ENCODE assay signal across 12 mouse cellular contexts in the genomic region with DNA sequence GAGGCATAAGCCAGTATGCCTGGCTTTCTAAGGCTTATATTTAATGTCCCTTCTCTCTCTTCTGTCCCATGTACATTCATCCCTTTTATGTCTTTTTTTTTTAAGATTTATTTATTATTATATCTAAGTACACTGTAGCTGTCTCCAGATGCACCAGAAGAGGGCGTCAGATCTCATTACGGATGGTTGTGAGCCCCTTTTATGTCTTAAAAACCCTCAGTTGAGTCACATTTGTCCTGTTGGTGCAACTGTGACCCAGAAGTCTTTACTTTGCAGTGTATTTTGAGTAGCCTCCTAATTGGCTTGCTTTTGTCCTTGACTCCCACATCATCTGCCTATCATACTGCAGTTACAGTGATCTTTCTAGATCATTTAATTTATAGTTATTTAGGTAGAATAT. TPM values are rescaled to one million over a fixed set of nuclear protein-coding genes. Genes with fewer than 3 reads are reported as not detected.
DNase-seq lines count a peak whose midpoint lies in the region; ATAC-seq and TF ChIP-seq lines count a peak whose summit lies in the region.
"Had no signal": no experiment of that assay in that cellular context is flagged by ENCODE, and none has a peak within 500 bp of the region (broad histone marks: within the 10 kb centered on the region; RNA-seq: fewer than 3 reads in every experiment).

No protein-coding gene starts in this region.

- DNase-seq in CH12.LX (ENCODE audit: extremely low read depth) = peak; percentile 32
- peak; percentile 12 for DNase-seq in midbrain, embryonic 11.5 days (ENCODE audit: low spot score, missing footprints)
- no peak for DNase-seq in cerebellum, adult 9-10 months
- no peak for DNase-seq in thymus, postnatal 10 days (ENCODE audit: low spot score in 2 of 2)
- DNase-seq: right cerebral cortex, adult 18-20 months; thymus, postnatal 4 days had no signal

- peak overlapping the region; percentile 89 for H3K4me2 ChIP-seq in hindbrain, embryonic 13.5 days
- H3K4me2 ChIP-seq in hindbrain, embryonic 12.5 days (replicated peaks) = no peak overlapping the region
- peak overlapping the region; percentile 89; the same call in 1 of the 2 replicates for H3K4me2 ChIP-seq in CH12.LX (ENCODE audit: insufficient read depth, low read depth, poor library complexity, severe bottlenecking)
- H3K4me2 ChIP-seq in embryonic facial prominence, embryonic 13.5 days = 0 out of 2 replicates have a peak overlapping the region, but pooled peaks have one; percentile 93
- H3K4me2 ChIP-seq in midbrain, embryonic 11.5 days = no peak overlapping the region

- no peaks in the 10 kb centered on the region for H3K9me3 ChIP-seq in hindbrain, embryonic 13.5 days
- no peaks in the 10 kb centered on the region for H3K9me3 ChIP-seq in hindbrain, embryonic 12.5 days (replicated peaks)
- H3K9me3 ChIP-seq in CH12.LX (replicated peaks; ENCODE audit: low read length) = no peaks in the 10 kb centered on the region
- no peaks in the 10 kb centered on the region for H3K9me3 ChIP-seq in embryonic facial prominence, embryonic 13.5 days
- H3K9me3 ChIP-seq in midbrain, embryonic 11.5 days (ENCODE audit: control insufficient read depth, low read length) = no peaks in the 10 kb centered on the region

- no peak for TF ChIP-seq EP300 in CH12.LX (IDR thresholded peaks at IDR 0.05; ENCODE audit: low read length)

- dilution Hi-C loops in CH12.LX (cut with MboI; ENCODE audit: extremely low pct_ligation_motif_present, extremely low pct_unique_long_range_greater_than_20kb, low sequenced_read_pairs) = no loop called here

- 49% methylated on average over 2 of the region's 2 CpGs for whole genome bisulfite sequencing in hindbrain, embryonic 13.5 days
- 57% methylated on average over 2 of the region's 2 CpGs for WGBS in hindbrain, embryonic 12.5 days
- 56% methylated on average over 2 of the region's 2 CpGs for WGBS in embryonic facial prominence, embryonic 13.5 days
- 63% methylated on average over 2 of the region's 2 CpGs for WGBS in midbrain, embryonic 11.5 days

- TF ChIP-seq RAD21 in CH12.LX (IDR thresholded peaks at IDR 0.05; ENCODE audit: low read depth, low read length) = no peak

- H3K4me1 ChIP-seq in hindbrain, embryonic 13.5 days (replicated peaks) = peaks cover 24% of the 10 kb centered on the region
- peaks cover 17% of the 10 kb centered on the region for H3K4me1 ChIP-seq in hindbrain, embryonic 12.5 days
- H3K4me1 ChIP-seq in CH12.LX (ENCODE audit: control insufficient read depth in 1 of 2, insufficient read depth in 2 of 2) = peaks cover 2 to 13% of the 10 kb centered on the region in 2 experiments; a peak in 3 of 4 replicates
- H3K4me1 ChIP-seq in embryonic facial prominence, embryonic 13.5 days = peaks cover 17% of the 10 kb centered on the region
- H3K4me1 ChIP-seq in midbrain, embryonic 11.5 days (ENCODE audit: control insufficient read depth, insufficient read depth, low read length) = peaks cover 13% of the 10 kb centered on the region

- TF ChIP-seq POLR2A in CH12.LX (IDR thresholded peaks at IDR 0.05; ENCODE audit: low read depth, low read length) = no peak

- TF ChIP-seq CTCF in CH12.LX (conservative IDR thresholded peaks at IDR 0.05 in 1 of 2, IDR thresholded peaks at IDR 0.05 in 1 of 2; ENCODE audit: low read depth in 2 of 2, low read length in 2 of 2) = peak; percentile 33 to 37; a peak in 3 of 4 replicates

- peaks cover 24% of the 10 kb centered on the region for H3K79me2 ChIP-seq in CH12.LX (replicated peaks; ENCODE audit: control insufficient read depth, extremely low read depth, insufficient read depth, poor library complexity, severe bottlenecking)

- in situ Hi-C loops in CH12.LX (cut with MboI; ENCODE audit: low pct_ligation_motif_present, low pct_unique_long_range_greater_than_20kb, low sequenced_read_pairs) = no loop called here

- peaks cover 43% of the 10 kb centered on the region for H3K36me3 ChIP-seq in hindbrain, embryonic 13.5 days
- H3K36me3 ChIP-seq in hindbrain, embryonic 12.5 days = peaks cover 42% of the 10 kb centered on the region
- peaks cover 37 to 49% of the 10 kb centered on the region in 2 experiments for H3K36me3 ChIP-seq in CH12.LX (replicated peaks in 1 of 2; ENCODE audit: control insufficient read depth in 1 of 2, insufficient read depth in 1 of 2, low read length in 1 of 2)
- H3K36me3 ChIP-seq in embryonic facial prominence, embryonic 13.5 days = peaks cover 42% of the 10 kb centered on the region
- H3K36me3 ChIP-seq in midbrain, embryonic 11.5 days (ENCODE audit: control insufficient read depth, insufficient read depth, low read length) = peaks cover 20% of the 10 kb centered on the region

- no peak for ATAC-seq in hindbrain, embryonic 13.5 days (ENCODE audit: low FRiP score)
- no peak for ATAC-seq in hindbrain, embryonic 12.5 days (ENCODE audit: low FRiP score)
- ATAC-seq in embryonic facial prominence, embryonic 13.5 days (ENCODE audit: insufficient number of reproducible peaks, insufficient read depth, low FRiP score, low TSS enrichment, low read depth) = no peak
- ATAC-seq in midbrain, embryonic 11.5 days (ENCODE audit: low FRiP score) = no peak
- ATAC-seq in erythroid progenitor cell, adult 5-6 weeks (replicated peaks; ENCODE audit: low FRiP score, poor library complexity, severe bottlenecking) = no peak
- ATAC-seq: activated CD4-positive, CD25-positive, alpha-beta regulatory T cell, adult 4 months; inflammation-experienced regulatory T-cells, adult 6 months had no signal

- H3K27ac ChIP-seq in hindbrain, embryonic 13.5 days = no peak overlapping the region
- H3K27ac ChIP-seq in hindbrain, embryonic 12.5 days = no peak overlapping the region
- H3K27ac ChIP-seq in CH12.LX (ENCODE audit: insufficient read depth, low read depth) = no peak overlapping the region
- no peak overlapping the region for H3K27ac ChIP-seq in embryonic facial prominence, embryonic 13.5 days
- no peak overlapping the region for H3K27ac ChIP-seq in midbrain, embryonic 11.5 days (ENCODE audit: low read depth, low read length)

- H3K4me3 ChIP-seq in hindbrain, embryonic 13.5 days = no peak overlapping the region
- no peak overlapping the region for H3K4me3 ChIP-seq in hindbrain, embryonic 12.5 days
- H3K4me3 ChIP-seq in CH12.LX (replicated peaks in 1 of 3; ENCODE audit: low read depth in 2 of 3, low read length in 2 of 3, poor library complexity in 1 of 3) = peak overlapping the region in 1 of 3 experiments; percentile 76
- no peak overlapping the region for H3K4me3 ChIP-seq in embryonic facial prominence, embryonic 13.5 days
- H3K4me3 ChIP-seq in midbrain, embryonic 11.5 days (ENCODE audit: low read depth, low read length) = no peak overlapping the region

- H3K9ac ChIP-seq in hindbrain, embryonic 13.5 days = no peak overlapping the region
- H3K9ac ChIP-seq in hindbrain, embryonic 12.5 days = no peak overlapping the region
- peak overlapping the region; percentile 73; the same call in 1 of the 2 replicates for H3K9ac ChIP-seq in CH12.LX (ENCODE audit: insufficient read depth, low read depth)
- peak overlapping the region; percentile 95; the same call in 1 of the 2 replicates for H3K9ac ChIP-seq in embryonic facial prominence, embryonic 13.5 days
- no peak overlapping the region for H3K9ac ChIP-seq in midbrain, embryonic 11.5 days (ENCODE audit: low read length)

- no peaks in the 10 kb centered on the region for H3K27me3 ChIP-seq in hindbrain, embryonic 13.5 days
- H3K27me3 ChIP-seq in hindbrain, embryonic 12.5 days = no peaks in the 10 kb centered on the region
- H3K27me3 ChIP-seq in CH12.LX (replicated peaks) = no peaks in the 10 kb centered on the region
- no peaks in the 10 kb centered on the region for H3K27me3 ChIP-seq in embryonic facial prominence, embryonic 13.5 days
- H3K27me3 ChIP-seq in midbrain, embryonic 11.5 days (ENCODE audit: control insufficient read depth, insufficient read depth, low read length) = no peaks in the 10 kb centered on the region

RNA-seq across cellular contexts. Expression of a gene that starts 1.9 kb away (rescaled TPM):
- polyA plus RNA-seq in hindbrain, embryonic 13.5 days (2015; fragmentation: Nextera tagmentation; extraction: Ambion mirVana) = 363 and 367 TPM in 2 replicates
- 397 and 411 TPM in 2 replicates for polyA plus RNA-seq in hindbrain, embryonic 12.5 days (2016; fragmentation: Nextera tagmentation; extraction: Ambion mirVana)
- 340 and 410 TPM in 2 replicates for total RNA-seq in CH12.LX (2012; rRNA removed)
- total RNA-seq in CH12.LX (2014; rRNA removed) = 267 and 273 TPM in 2 replicates
- 528 and 678 TPM in 2 replicates for polyA plus RNA-seq in CH12.LX (2012; ENCODE audit: insufficient read length, low read depth)
- polyA plus RNA-seq in embryonic facial prominence, embryonic 13.5 days (2015; fragmentation: Nextera tagmentation; extraction: Ambion mirVana) = 313 and 339 TPM in 2 replicates
- 474 and 502 TPM in 2 replicates for polyA plus RNA-seq in midbrain, embryonic 11.5 days (2014; fragmentation: Nextera tagmentation; extraction: Ambion mirVana)
- total RNA-seq in erythroid progenitor cell, adult 5-6 weeks (2015; ENCODE audit: low replicate concordance) = 71.7 and 115 TPM in 2 replicates
- total RNA-seq in erythroid progenitor cell, adult 5-6 weeks (2017; ENCODE audit: low replicate concordance) = 125 and 131 TPM in 2 replicates

RNA-seq across cellular contexts. Expression of a gene that starts 14.8 kb away (rescaled TPM):
- polyA plus RNA-seq in hindbrain, embryonic 13.5 days (2015; fragmentation: Nextera tagmentation; extraction: Ambion mirVana) = 150 and 151 TPM in 2 replicates
- polyA plus RNA-seq in hindbrain, embryonic 12.5 days (2016; fragmentation: Nextera tagmentation; extraction: Ambion mirVana) = 197 and 200 TPM in 2 replicates
- 473 and 601 TPM in 2 replicates for total RNA-seq in CH12.LX (2012; rRNA removed)
- total RNA-seq in CH12.LX (2014; rRNA removed) = 370 and 403 TPM in 2 replicates
- polyA plus RNA-seq in CH12.LX (2012; ENCODE audit: insufficient read length, low read depth) = 492 and 519 TPM in 2 replicates
- 179 and 199 TPM in 2 replicates for polyA plus RNA-seq in embryonic facial prominence, embryonic 13.5 days (2015; fragmentation: Nextera tagmentation; extraction: Ambion mirVana)
- polyA plus RNA-seq in midbrain, embryonic 11.5 days (2014; fragmentation: Nextera tagmentation; extraction: Ambion mirVana) = 132 and 142 TPM in 2 replicates
- total RNA-seq in erythroid progenitor cell, adult 5-6 weeks (2015; ENCODE audit: low replicate concordance) = 105 and 116 TPM in 2 replicates
- 109 and 153 TPM in 2 replicates for total RNA-seq in erythroid progenitor cell, adult 5-6 weeks (2017; ENCODE audit: low replicate concordance)

RNA-seq across cellular contexts. Expression of a gene that starts 23.7 kb away (rescaled TPM):
- 11.2 and 11.7 TPM in 2 replicates for polyA plus RNA-seq in hindbrain, embryonic 13.5 days (2015; fragmentation: Nextera tagmentation; extraction: Ambion mirVana)
- polyA plus RNA-seq in hindbrain, embryonic 12.5 days (2016; fragmentation: Nextera tagmentation; extraction: Ambion mirVana) = 7.7 and 10.2 TPM in 2 replicates
- total RNA-seq in CH12.LX (2012; rRNA removed) (0.08 and 0.34 TPM in 2 replicates), CH12.LX (2014; rRNA removed) (0.08 and 0.17 TPM in 2 replicates)
- 0.26 and 0.49 TPM in 2 replicates for polyA plus RNA-seq in CH12.LX (2012; ENCODE audit: insufficient read length, low read depth)
- 9.1 and 9.2 TPM in 2 replicates for polyA plus RNA-seq in embryonic facial prominence, embryonic 13.5 days (2015; fragmentation: Nextera tagmentation; extraction: Ambion mirVana)
- 2.5 and 4.0 TPM in 2 replicates for polyA plus RNA-seq in midbrain, embryonic 11.5 days (2014; fragmentation: Nextera tagmentation; extraction: Ambion mirVana)
- total RNA-seq in erythroid progenitor cell, adult 5-6 weeks (2015; ENCODE audit: low replicate concordance) = not detected in 2 replicates
- total RNA-seq in erythroid progenitor cell, adult 5-6 weeks (2017; ENCODE audit: low replicate concordance) = not detected in 2 replicates
- polyA plus RNA-seq: activated CD4-positive, CD25-positive, alpha-beta regulatory T cell, adult 4 months; inflammation-experienced regulatory T-cells, adult 6 months had no signal

RNA-seq across cellular contexts. Expression of a gene that starts 32.2 kb away (rescaled TPM):
- polyA plus RNA-seq in hindbrain, embryonic 13.5 days (2015; fragmentation: Nextera tagmentation; extraction: Ambion mirVana) = 23.1 and 24.9 TPM in 2 replicates
- polyA plus RNA-seq in hindbrain, embryonic 12.5 days (2016; fragmentation: Nextera tagmentation; extraction: Ambion mirVana) = 9.1 TPM in 2 replicates
- total RNA-seq in CH12.LX (2012; rRNA removed) (2.0 and 2.3 TPM in 2 replicates), CH12.LX (2014; rRNA removed) (1.4 and 1.5 TPM in 2 replicates)
- 7.0 and 7.2 TPM in 2 replicates for polyA plus RNA-seq in CH12.LX (2012; ENCODE audit: insufficient read length, low read depth)
- polyA plus RNA-seq in embryonic facial prominence, embryonic 13.5 days (2015; fragmentation: Nextera tagmentation; extraction: Ambion mirVana) = 1.3 and 1.5 TPM in 2 replicates
- polyA plus RNA-seq in midbrain, embryonic 11.5 days (2014; fragmentation: Nextera tagmentation; extraction: Ambion mirVana) = 4.9 and 5.2 TPM in 2 replicates
- total RNA-seq in erythroid progenitor cell, adult 5-6 weeks (2015; ENCODE audit: low replicate concordance) = not detected in 2 replicates
- not detected in 2 replicates for total RNA-seq in erythroid progenitor cell, adult 5-6 weeks (2017; ENCODE audit: low replicate concordance)
- polyA plus RNA-seq: activated CD4-positive, CD25-positive, alpha-beta regulatory T cell, adult 4 months had no signal

RNA-seq across cellular contexts. Expression of a gene that starts 39.7 kb away (rescaled TPM):
- 32.7 and 35.1 TPM in 2 replicates for polyA plus RNA-seq in hindbrain, embryonic 13.5 days (2015; fragmentation: Nextera tagmentation; extraction: Ambion mirVana)
- polyA plus RNA-seq in hindbrain, embryonic 12.5 days (2016; fragmentation: Nextera tagmentation; extraction: Ambion mirVana) = 19.4 and 19.8 TPM in 2 replicates
- total RNA-seq in CH12.LX (2012; rRNA removed) = 1.0 and 1.3 TPM in 2 replicates
- 0.50 and 0.77 TPM in 2 replicates for total RNA-seq in CH12.LX (2014; rRNA removed)
- 0.67 and 1.4 TPM in 2 replicates for polyA plus RNA-seq in CH12.LX (2012; ENCODE audit: insufficient read length, low read depth)
- polyA plus RNA-seq in embryonic facial prominence, embryonic 13.5 days (2015; fragmentation: Nextera tagmentation; extraction: Ambion mirVana) = 7.0 and 7.2 TPM in 2 replicates
- 8.8 and 12.5 TPM in 2 replicates for polyA plus RNA-seq in midbrain, embryonic 11.5 days (2014; fragmentation: Nextera tagmentation; extraction: Ambion mirVana)
- not detected in 2 replicates for total RNA-seq in erythroid progenitor cell, adult 5-6 weeks (2015; ENCODE audit: low replicate concordance)
- not detected in 2 replicates for total RNA-seq in erythroid progenitor cell, adult 5-6 weeks (2017; ENCODE audit: low replicate concordance)

Comparison
In these comparisons a context has a peak if more than half of its experiments do, and no peak if none do; other contexts are left out.
1. H3K4me2 ChIP-seq: peak in hindbrain, embryonic 13.5 days (single experiment), CH12.LX (single experiment) and embryonic facial prominence, embryonic 13.5 days (single experiment); none in hindbrain, embryonic 12.5 days (single experiment) and midbrain, embryonic 11.5 days (single experiment).
2. H3K9ac ChIP-seq: peak in CH12.LX (single experiment) and embryonic facial prominence, embryonic 13.5 days (single experiment); none in hindbrain, embryonic 13.5 days (single experiment), hindbrain, embryonic 12.5 days (single experiment) and midbrain, embryonic 11.5 days (single experiment).
3. DNase-seq: peak in CH12.LX (single experiment) and midbrain, embryonic 11.5 days (single experiment); none in cerebellum, adult 9-10 months (single experiment) and thymus, postnatal 10 days (0 of 2).